Mouse (Mus musculus): ENCODE measurements around the gene Olfr835. TPM values are rescaled to one million over a fixed set of nuclear protein-coding genes. Genes with fewer than 3 reads are reported as not detected.

The Olfr835 gene
- polyA plus RNA-seq (2015; fragmentation: Nextera tagmentation; extraction: Ambion mirVana): not detected in 2 replicates

GRCm38 (mm10) chr9:19032435-19032834 is at the start of gene Olfr835:
Gene Olfr835 (plus strand): TSS chr9:19032735.
- ATAC-seq: no peak
- 62% methylated on average over 1 of the region's 1 CpGs for WGBS

GRCm38 (mm10) chr9:18987690-18988089 is 44.8 kb upstream of the Olfr835 start, which contains the start of gene Olfr834:
Gene Olfr834 (plus strand): TSS chr9:18987990.
- no peak for ATAC-seq
- no peaks in the 10 kb centered on the region for H3K27me3 ChIP-seq (replicated peaks; ENCODE audit: control insufficient read depth, insufficient read depth, low read length)
- no peak within 1 kb of the TSS for H3K9ac ChIP-seq (replicated peaks; ENCODE audit: low read depth, low read length)
- WGBS: 83% methylated on average over 3 of the region's 3 CpGs
- H3K9me3 ChIP-seq (ENCODE audit: control insufficient read depth, low read length): 0 out of 2 replicates have a peak, but pooled peaks cover 2% of the 10 kb centered on the region
- no peak within 1 kb of the TSS for H3K4me3 ChIP-seq (replicated peaks; ENCODE audit: low read length)
- H3K4me2 ChIP-seq (ENCODE audit: low read length): no peak within 1 kb of the TSS
- no peak within 1 kb of the TSS for H3K27ac ChIP-seq (ENCODE audit: low read length)
- H3K36me3 ChIP-seq (ENCODE audit: control insufficient read depth, insufficient read depth): no peaks in the 10 kb centered on the region
- H3K4me1 ChIP-seq (replicated peaks; ENCODE audit: control insufficient read depth, insufficient read depth, low read length): no peaks in the 10 kb centered on the region

More at GRCm38 (mm10) chr9:19032435-19032834, at the start of gene Olfr835:
- no peaks in the 10 kb centered on the region for H3K27me3 ChIP-seq (replicated peaks; ENCODE audit: control insufficient read depth, insufficient read depth, low read length)
- H3K4me3 ChIP-seq (replicated peaks; ENCODE audit: low read length): no peak within 1 kb of the TSS
- no peak within 1 kb of the TSS for H3K27ac ChIP-seq (ENCODE audit: low read length)
- H3K36me3 ChIP-seq (ENCODE audit: control insufficient read depth, insufficient read depth): no peaks in the 10 kb centered on the region
- no peak within 1 kb of the TSS for H3K9ac ChIP-seq (replicated peaks; ENCODE audit: low read depth, low read length)
- H3K9me3 ChIP-seq (ENCODE audit: control insufficient read depth, low read length): no peaks in the 10 kb centered on the region
- H3K4me1 ChIP-seq (replicated peaks; ENCODE audit: control insufficient read depth, insufficient read depth, low read length): no peaks in the 10 kb centered on the region
- no peak within 1 kb of the TSS for H3K4me2 ChIP-seq (ENCODE audit: low read length)

- Histone ChIP-seq H3K4me3 (replicated peaks; ENCODE audit: low read length) (no peak overlapping the region), H3K9me3 (ENCODE audit: control insufficient read depth, low read length) (no peaks in the 10 kb centered on the region), H3K27me3 (replicated peaks; ENCODE audit: control insufficient read depth, insufficient read depth, low read length) (no peaks in the 10 kb centered on the region), H3K36me3 (ENCODE audit: control insufficient read depth, insufficient read depth) (no peaks in the 10 kb centered on the region), H3K4me2 (ENCODE audit: low read length) (no peak overlapping the region), H3K27ac (ENCODE audit: low read length) (no peak overlapping the region), H3K4me1 (replicated peaks; ENCODE audit: control insufficient read depth, insufficient read depth, low read length) (no peaks in the 10 kb centered on the region), H3K9ac (replicated peaks; ENCODE audit: low read depth, low read length) (no peak overlapping the region)
- ATAC-seq: no peak
- WGBS: 32% methylated on average over 3 of the region's 3 CpGs
These were observed 52.5 kb downstream of the Olfr835 start for GRCm38 (mm10) chr9:19084986-19085385.

Other genes starting within 250 kb of the Olfr835 start
- gene Olfr828, start 213.2 kb upstream of the Olfr835 start, polyA plus RNA-seq (2015; fragmentation: Nextera tagmentation; extraction: Ambion mirVana): not detected in 2 replicates
- gene Olfr829, start 177.8 kb upstream of the Olfr835 start, polyA plus RNA-seq (2015; fragmentation: Nextera tagmentation; extraction: Ambion mirVana): not detected in 2 replicates
- not detected in 2 replicates for gene Olfr830, start 158.0 kb upstream of the Olfr835 start, polyA plus RNA-seq (2015; fragmentation: Nextera tagmentation; extraction: Ambion mirVana)
- not detected in 2 replicates for gene Olfr832, start 95.6 kb upstream of the Olfr835 start, polyA plus RNA-seq (2015; fragmentation: Nextera tagmentation; extraction: Ambion mirVana)
- gene Olfr834, start 44.7 kb upstream of the Olfr835 start, polyA plus RNA-seq (2015; fragmentation: Nextera tagmentation; extraction: Ambion mirVana): not detected in 2 replicates
- gene Olfr836, start 87.6 kb downstream of the Olfr835 start, polyA plus RNA-seq (2015; fragmentation: Nextera tagmentation; extraction: Ambion mirVana): not detected in 2 replicates
- gene Olfr837, start 103.6 kb downstream of the Olfr835 start, polyA plus RNA-seq (2015; fragmentation: Nextera tagmentation; extraction: Ambion mirVana): not detected in 2 replicates
- not detected in 2 replicates for gene Olfr839-ps1, start 144.6 kb downstream of the Olfr835 start, polyA plus RNA-seq (2015; fragmentation: Nextera tagmentation; extraction: Ambion mirVana)
- not detected in 2 replicates for gene Olfr843, start 219.3 kb downstream of the Olfr835 start, polyA plus RNA-seq (2015; fragmentation: Nextera tagmentation; extraction: Ambion mirVana)